Mouse (Mus musculus): ENCODE measurements at regions not wholly inside any gene's neighbourhood (a gene's known extent, or its start where the extent isn't known, plus 50 kb on each side); places are given as distances from the start of the nearest gene placed in this dataset.

DNA sequence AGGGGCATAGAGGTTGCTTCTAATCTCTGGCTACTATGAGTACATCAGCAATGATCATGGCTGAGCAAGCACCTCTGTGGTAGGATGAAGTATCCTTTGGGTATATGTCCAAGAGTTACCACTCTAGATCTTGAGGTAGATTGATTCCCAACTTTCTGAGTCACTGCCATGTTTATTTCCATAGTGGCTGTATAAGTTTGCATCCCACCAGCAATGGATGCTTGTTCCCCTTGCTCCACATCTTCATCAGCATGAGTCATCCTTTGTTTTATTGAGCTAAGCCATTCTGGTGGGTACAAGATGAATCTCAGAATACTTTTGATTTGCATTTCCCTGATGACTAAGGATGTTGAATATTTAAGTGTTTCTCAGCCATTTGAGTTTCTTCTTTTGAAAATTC lies 86.8 kb upstream of the Irx5 start:
- Histone ChIP-seq H3K36me3 (ENCODE audit: control insufficient read depth, insufficient read depth) (no peaks in the 10 kb centered on the region), H3K27me3 (replicated peaks; ENCODE audit: control insufficient read depth, insufficient read depth, low read length) (no peaks in the 10 kb centered on the region), H3K4me3 (ENCODE audit: low read depth, low read length) (no peak overlapping the region), H3K4me1 (replicated peaks; ENCODE audit: control insufficient read depth, insufficient read depth, low read length) (no peaks in the 10 kb centered on the region), H3K9ac (ENCODE audit: low read depth, low read length) (no peak overlapping the region), H3K27ac (ENCODE audit: low read depth, low read length) (no peak overlapping the region), H3K9me3 (ENCODE audit: control insufficient read depth) (0 out of 2 replicates have a peak, but pooled peaks cover 5% of the 10 kb centered on the region), H3K4me2 (replicated peaks; ENCODE audit: low read depth) (no peak overlapping the region)
- no peak for ATAC-seq
- TF ChIP-seq CTCF (IDR thresholded peaks at IDR 0.05; ENCODE audit: low read depth): no peak

DNA sequence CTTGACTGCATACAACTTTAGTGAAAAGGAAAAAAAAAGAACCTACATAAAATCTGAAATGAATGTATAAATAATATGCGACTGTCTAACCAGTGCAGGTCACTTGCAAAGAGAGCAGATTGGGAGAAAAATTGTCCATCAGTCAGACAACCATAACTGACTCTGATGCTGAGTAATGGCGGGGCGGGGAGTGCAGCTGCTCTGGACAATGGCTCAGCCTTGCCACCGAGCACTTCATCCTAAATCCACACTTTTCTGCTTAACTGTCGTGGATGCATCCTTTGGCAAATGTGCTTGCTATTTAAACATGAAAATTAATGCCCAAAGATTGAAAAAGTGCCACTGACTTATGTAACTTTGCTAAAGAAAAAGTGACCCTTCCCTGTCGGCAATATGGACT lies 90.0 kb upstream of the Irx5 start:
- no peak for TF ChIP-seq CTCF (IDR thresholded peaks at IDR 0.05; ENCODE audit: low read depth)
- H3K36me3 ChIP-seq (ENCODE audit: control insufficient read depth, insufficient read depth): no peaks in the 10 kb centered on the region
- H3K4me2 ChIP-seq (replicated peaks; ENCODE audit: low read depth): no peak overlapping the region
- no peak overlapping the region for H3K9ac ChIP-seq (ENCODE audit: low read depth, low read length)
- no peak overlapping the region for H3K4me3 ChIP-seq (ENCODE audit: low read depth, low read length)
- ATAC-seq: no peak
- H3K27ac ChIP-seq (ENCODE audit: low read depth, low read length): no peak overlapping the region
- 70% methylated on average over 6 of the region's 6 CpGs for WGBS
- H3K27me3 ChIP-seq (replicated peaks; ENCODE audit: control insufficient read depth, insufficient read depth, low read length): no peaks in the 10 kb centered on the region
- H3K4me1 ChIP-seq (replicated peaks; ENCODE audit: control insufficient read depth, insufficient read depth, low read length): no peaks in the 10 kb centered on the region
- H3K9me3 ChIP-seq (ENCODE audit: control insufficient read depth): 0 out of 2 replicates have a peak, but pooled peaks cover 5% of the 10 kb centered on the region

DNA sequence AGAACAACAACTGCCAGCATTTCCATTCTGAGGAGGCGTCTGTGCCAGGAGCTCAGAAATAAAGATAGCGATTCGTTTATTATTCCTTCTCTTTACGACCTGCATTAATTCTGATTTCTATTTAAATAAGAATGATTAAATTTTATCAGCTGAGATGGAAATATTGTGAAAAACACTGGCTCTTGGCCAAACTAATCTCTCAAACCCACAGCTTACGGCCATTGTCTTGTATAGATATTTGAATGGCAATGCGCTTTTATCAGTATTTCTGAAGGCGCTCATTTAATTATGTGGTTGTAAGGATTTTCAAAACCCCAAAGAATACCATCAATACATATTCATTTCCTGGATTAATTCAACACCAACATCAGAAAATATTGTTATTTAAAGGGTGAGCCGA lies 97.4 kb upstream of the Irx5 start:
- 87% methylated on average over 8 of the region's 8 CpGs for WGBS
- Histone ChIP-seq H3K4me3 (ENCODE audit: low read depth, low read length) (no peak overlapping the region), H3K27ac (ENCODE audit: low read depth, low read length) (no peak overlapping the region), H3K4me2 (replicated peaks; ENCODE audit: low read depth) (no peak overlapping the region), H3K27me3 (replicated peaks; ENCODE audit: control insufficient read depth, insufficient read depth, low read length) (no peaks in the 10 kb centered on the region), H3K9ac (ENCODE audit: low read depth, low read length) (no peak overlapping the region), H3K4me1 (replicated peaks; ENCODE audit: control insufficient read depth, insufficient read depth, low read length) (no peaks in the 10 kb centered on the region), H3K36me3 (ENCODE audit: control insufficient read depth, insufficient read depth) (no peaks in the 10 kb centered on the region), H3K9me3 (ENCODE audit: control insufficient read depth) (no peaks in the 10 kb centered on the region)
- no peak for ATAC-seq
- TF ChIP-seq CTCF (IDR thresholded peaks at IDR 0.05; ENCODE audit: low read depth): no peak

DNA sequence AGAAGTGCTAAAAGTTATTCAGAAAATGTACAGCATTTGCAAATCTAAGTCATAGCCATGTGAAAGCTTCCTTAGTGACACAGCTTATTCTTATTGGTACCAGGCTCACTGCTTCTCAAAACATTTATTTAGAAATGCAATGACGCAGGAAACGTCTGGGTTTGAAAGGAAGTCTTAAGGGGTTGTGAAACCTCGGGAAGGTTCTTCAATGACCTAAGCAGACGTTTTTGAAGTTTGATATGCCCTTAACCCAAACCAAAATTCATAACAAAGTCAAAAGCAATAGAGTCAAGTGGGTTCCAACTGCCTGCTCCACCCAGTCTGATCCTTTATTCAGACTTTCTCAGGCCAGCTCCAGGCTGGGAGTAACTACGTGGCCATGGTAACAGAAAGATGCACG lies 99.2 kb upstream of the Irx5 start:
- Histone ChIP-seq H3K27me3 (replicated peaks; ENCODE audit: control insufficient read depth, insufficient read depth, low read length) (no peaks in the 10 kb centered on the region), H3K4me1 (replicated peaks; ENCODE audit: control insufficient read depth, insufficient read depth, low read length) (no peaks in the 10 kb centered on the region), H3K9ac (ENCODE audit: low read depth, low read length) (no peak overlapping the region), H3K4me2 (replicated peaks; ENCODE audit: low read depth) (no peak overlapping the region), H3K27ac (ENCODE audit: low read depth, low read length) (no peak overlapping the region), H3K36me3 (ENCODE audit: control insufficient read depth, insufficient read depth) (no peaks in the 10 kb centered on the region), H3K4me3 (ENCODE audit: low read depth, low read length) (no peak overlapping the region), H3K9me3 (ENCODE audit: control insufficient read depth) (no peaks in the 10 kb centered on the region)
- TF ChIP-seq CTCF (IDR thresholded peaks at IDR 0.05; ENCODE audit: low read depth): no peak
- ATAC-seq: no peak
- WGBS: 63% methylated on average over 6 of the region's 6 CpGs

DNA sequence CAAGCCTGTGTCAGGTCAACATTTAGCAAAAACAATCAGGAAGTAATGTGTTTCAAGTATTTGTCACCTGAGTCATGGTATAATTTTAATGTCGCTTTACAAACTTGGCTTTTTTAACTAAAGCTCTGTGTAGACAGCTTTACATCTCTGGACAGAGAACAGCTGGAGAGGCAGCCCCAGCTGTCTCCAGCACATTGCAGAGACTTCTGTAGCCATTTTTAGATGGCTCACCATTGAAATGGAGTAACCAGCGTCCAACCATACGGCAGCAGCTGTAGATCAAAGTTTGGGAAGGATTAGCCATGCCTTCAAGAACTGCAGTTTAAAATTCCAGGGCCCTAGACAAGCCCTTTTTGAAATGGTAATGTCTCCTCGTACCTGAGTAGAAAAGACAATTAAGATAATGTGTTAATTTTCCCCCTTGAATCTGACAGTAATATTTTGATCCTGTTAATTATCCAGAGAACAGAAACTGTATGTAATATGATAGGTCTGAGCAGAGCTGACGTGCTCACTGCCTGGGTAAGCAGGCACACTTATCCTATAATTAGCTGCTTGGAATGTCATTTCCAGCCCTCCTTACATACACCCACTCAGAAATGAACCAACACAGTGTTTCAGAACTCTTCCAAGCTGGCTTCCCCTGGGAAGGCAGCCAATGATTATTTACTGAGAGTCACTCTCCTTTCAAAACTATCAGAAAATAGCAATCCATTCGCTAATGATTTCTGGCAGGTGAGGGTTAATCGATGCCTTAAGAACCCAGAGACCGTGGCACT lies 104.6 kb upstream of the Irx5 start:
- WGBS: 61% methylated on average over 8 of the region's 8 CpGs
- H3K9ac ChIP-seq (ENCODE audit: low read depth, low read length): no peak overlapping the region
- no peak for TF ChIP-seq CTCF (IDR thresholded peaks at IDR 0.05; ENCODE audit: low read depth)
- no peak for ATAC-seq
- H3K27ac ChIP-seq (ENCODE audit: low read depth, low read length): no peak overlapping the region
- H3K4me1 ChIP-seq (replicated peaks; ENCODE audit: control insufficient read depth, insufficient read depth, low read length): no peaks in the 10 kb centered on the region
- H3K9me3 ChIP-seq (ENCODE audit: control insufficient read depth): no peaks in the 10 kb centered on the region
- H3K4me3 ChIP-seq (ENCODE audit: low read depth, low read length): no peak overlapping the region
- H3K27me3 ChIP-seq (replicated peaks; ENCODE audit: control insufficient read depth, insufficient read depth, low read length): no peaks in the 10 kb centered on the region
- H3K4me2 ChIP-seq (replicated peaks; ENCODE audit: low read depth): no peak overlapping the region
- H3K36me3 ChIP-seq (ENCODE audit: control insufficient read depth, insufficient read depth): no peaks in the 10 kb centered on the region

DNA sequence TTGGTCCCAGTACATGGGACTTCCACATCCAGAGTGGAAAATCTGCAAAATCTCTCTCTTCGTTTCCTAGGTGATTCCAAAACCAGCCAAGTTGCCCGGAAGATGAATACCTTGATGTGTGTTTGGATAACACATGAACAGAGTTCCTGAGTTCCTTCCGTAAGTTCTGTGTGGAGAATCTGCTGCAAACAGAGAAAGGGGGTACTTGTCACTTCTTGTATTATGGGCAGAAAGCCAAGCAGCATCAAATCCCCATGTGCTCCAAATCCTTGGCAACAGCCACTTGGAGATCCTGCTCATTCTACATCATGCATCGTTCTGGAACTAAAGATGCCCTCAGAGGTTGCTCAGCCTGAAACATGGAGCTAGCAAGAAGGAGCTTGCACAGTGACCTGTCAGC lies 111.1 kb upstream of the Irx5 start:
- Histone ChIP-seq H3K4me3 (ENCODE audit: low read depth, low read length) (no peak overlapping the region), H3K4me1 (replicated peaks; ENCODE audit: control insufficient read depth, insufficient read depth, low read length) (no peaks in the 10 kb centered on the region), H3K27ac (ENCODE audit: low read depth, low read length) (no peak overlapping the region), H3K36me3 (ENCODE audit: control insufficient read depth, insufficient read depth) (no peaks in the 10 kb centered on the region), H3K9ac (ENCODE audit: low read depth, low read length) (no peak overlapping the region), H3K9me3 (ENCODE audit: control insufficient read depth) (no peaks in the 10 kb centered on the region), H3K27me3 (replicated peaks; ENCODE audit: control insufficient read depth, insufficient read depth, low read length) (no peaks in the 10 kb centered on the region), H3K4me2 (replicated peaks; ENCODE audit: low read depth) (no peak overlapping the region)
- no peak for ATAC-seq
- no peak for TF ChIP-seq CTCF (IDR thresholded peaks at IDR 0.05; ENCODE audit: low read depth)
- 76% methylated on average over 4 of the region's 4 CpGs for WGBS
